Mouse (Mus musculus): ENCODE results near the gene Nlrx1.
A peak's percentile ranks its signal among the peaks of the same experiment; 100 is the strongest.

The Nlrx1 gene

DNA sequence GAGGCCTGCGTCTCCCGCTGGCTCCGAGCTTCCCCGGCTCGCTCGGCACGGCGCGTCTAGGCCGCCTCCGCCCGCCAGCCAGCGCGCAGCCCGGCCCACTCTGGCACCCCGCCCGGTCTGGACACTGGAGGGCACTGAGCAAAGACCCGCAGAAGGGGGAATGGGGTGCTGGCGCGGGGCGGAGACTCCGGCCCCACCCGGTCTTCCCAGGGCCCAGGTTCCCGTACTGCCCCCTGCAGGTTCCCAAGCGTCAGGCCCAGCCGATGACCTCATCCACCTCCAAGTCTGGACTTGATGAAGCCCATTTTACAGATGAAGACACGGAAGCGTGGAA is 405 bp downstream of the Nlrx1 start:
- peak; percentile 79 to 81 for DNase-seq (ENCODE audit: low spot score in 2 of 2)

DNA sequence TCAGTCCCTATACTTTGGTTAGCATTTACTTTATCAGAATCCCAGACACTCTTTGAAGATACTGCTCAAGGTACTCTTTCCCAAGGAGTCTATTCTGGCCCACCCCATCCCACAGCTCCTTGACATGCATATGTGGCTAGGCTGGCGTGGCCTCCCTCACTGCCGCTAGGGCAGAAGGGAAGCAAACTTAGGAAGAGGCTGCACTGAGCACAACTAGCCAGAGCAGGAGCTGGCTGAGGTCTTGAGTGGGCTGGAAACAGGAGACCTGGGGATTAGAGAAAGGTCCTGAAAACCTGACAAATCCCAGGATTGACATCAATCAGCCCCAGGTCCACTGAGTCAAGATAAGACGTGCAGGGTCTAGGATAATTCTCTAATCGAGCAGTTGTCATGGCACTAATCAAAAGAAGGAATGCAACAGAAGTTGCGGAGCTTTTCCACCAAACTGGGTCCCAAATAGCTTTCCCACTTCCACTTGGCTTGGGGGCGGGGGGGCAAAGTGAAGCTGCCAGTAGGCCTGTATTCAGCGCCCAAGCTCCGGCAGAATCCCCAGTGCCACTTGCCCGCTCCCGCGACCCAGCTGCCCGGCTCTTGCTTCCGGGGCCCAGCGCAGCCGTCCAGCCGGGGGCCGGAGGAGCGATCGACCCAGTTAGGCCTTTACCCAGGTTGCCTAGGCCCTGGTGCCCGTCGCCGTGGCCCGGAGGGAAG is 926 bp downstream of the Nlrx1 start:
- DNase-seq (ENCODE audit: low spot score in 2 of 2) = no peak

- DNase-seq (ENCODE audit: low spot score in 2 of 2) = peak in 1 of 2 experiments; percentile 37
Measured at GRCm38 (mm10) chr9:44266478-44267226, 1.7 kb downstream of the Nlrx1 start.

DNA sequence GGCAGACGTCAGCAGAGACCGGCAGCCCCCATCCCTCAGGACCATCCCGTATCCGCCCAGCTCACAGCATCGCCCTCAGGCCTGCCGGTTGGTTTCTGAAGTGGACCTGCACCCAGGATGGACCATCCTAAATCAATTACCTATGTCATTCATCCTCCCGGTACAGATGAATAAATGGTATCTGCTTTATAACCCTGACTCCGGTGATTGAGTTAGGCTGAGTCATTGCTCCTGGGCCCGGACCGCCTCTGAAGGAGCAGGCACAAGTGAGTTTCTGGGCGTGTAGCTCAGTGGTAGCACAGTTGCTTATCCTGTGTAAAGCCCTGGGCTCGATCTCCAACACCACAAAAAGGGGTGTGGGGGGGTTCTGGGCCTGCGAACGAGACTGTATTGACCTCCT is 7.0 kb downstream of the Nlrx1 start:
- DNase-seq (ENCODE audit: low spot score in 2 of 2) = no peak

DNA sequence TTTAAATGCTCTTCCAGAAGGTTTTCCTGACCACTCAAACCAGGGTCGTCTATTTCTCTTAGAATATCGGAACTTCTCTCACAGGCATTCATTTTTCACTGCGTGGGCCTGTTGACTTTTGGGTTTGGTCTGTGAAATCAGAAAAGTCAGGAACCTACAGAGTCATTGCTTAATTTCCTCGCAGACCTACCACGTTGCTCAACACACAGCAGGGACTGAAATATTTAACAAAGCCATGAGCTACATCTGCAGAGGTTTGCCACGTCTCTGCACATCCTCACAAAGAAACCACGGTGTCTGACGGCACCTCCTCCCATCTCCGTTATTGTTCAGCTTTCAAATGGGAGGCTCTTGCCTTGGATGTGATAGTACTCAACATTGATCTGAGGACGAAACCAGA is 9.4 kb downstream of the Nlrx1 start:
- no peak for DNase-seq (ENCODE audit: low spot score in 2 of 2)

- DNase-seq (ENCODE audit: low spot score in 2 of 2) = no peak
Measured at GRCm38 (mm10) chr9:44256213-44256612, 12.2 kb downstream of the Nlrx1 start.

DNA sequence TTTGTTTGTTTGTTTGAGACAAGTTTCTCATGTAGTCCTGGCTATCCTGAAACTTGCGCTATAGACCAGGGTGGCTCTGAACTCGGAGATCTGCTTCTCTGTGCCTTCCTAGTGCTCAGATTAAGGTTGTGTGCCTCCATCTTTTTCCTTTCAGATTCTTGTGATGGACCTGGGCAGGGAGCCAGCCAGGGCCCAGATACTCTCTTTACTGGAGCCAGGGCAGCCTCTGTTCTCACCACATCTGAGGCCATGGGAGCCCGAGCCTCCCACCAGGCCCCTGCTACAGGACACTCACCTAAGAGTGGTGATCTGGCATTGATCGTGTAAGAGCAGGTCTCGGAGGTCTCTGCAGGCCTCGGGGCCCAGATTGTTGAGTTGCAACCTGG is 13.3 kb downstream of the Nlrx1 start:
- no peak for DNase-seq (ENCODE audit: low spot score in 2 of 2)

DNA sequence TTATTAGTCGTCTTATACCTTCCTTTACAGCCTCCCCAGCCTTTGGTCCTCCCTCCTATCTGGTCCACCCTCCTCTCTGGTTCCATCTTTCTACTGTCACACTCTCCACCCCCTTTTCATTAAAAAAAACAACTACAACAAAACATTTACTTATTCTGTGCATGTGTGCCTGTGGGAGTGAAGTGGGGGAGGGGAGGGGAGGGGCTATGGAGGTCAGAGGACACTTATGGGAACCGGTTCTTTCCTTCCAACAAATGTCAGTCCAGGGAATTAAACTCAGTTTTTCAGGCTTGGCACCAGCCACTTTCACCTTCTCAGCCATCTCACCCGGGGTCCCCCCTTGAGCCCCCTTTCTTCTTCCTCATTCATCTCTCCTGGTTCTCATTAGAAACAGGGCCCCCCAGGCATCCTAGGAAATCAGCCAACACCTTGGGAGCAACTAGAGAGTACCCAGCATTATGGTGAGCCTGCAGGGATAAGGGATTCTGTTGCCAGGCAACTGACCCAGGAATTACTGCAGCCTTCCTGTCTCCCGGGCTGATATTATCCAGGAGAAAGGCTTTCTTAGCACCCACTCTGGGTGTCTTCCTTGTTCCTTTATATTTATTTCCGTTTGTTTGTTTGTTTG is 13.8 kb downstream of the Nlrx1 start:
- no peak for DNase-seq (ENCODE audit: low spot score in 2 of 2)

DNA sequence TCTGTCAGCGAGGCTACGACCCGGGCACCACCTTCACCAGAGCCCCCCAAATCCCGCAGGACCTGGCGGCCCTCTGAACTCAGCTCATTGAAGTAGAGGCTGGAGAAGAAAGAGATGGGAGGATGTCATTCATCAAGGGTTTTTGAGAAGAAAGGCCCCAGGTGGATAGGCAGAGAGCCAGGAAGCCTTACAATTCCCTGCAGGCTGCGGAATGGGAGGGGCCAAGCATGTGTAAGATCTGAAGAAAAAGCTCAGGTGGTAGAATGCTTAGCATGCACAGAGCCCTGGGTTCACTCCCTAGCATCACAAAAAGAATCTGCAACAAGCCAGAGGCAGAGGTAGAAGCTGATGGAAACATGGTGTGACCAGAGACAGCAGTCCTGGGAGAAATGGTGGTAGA is 15.0 kb downstream of the Nlrx1 start:
- no peak for DNase-seq (ENCODE audit: low spot score in 2 of 2)

DNA sequence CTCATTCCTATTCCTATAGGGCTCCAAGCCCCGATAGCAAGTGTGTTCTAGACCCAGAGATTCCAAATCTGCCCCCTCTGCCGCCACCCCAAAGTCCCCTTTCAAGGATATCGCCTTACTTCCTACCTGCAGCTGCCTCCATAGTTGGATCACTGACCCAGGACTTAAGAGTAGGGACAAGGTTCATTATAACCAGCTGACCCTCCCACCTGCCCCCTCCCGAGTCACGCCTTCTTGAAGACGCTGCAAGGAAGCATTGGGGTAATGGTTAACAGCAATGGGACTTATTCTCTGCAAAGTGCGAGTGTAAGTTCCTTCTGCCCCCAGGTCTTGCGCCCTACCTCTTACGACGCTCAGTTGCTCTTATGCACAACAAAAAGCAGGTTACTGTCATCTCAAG is 17.1 kb downstream of the Nlrx1 start, which contains the start of gene Pdzd3:
Gene Pdzd3, minus strand, starts transcription at position 158 of the 400 bp plus-strand sequence.
- no peak for DNase-seq (ENCODE audit: low spot score in 2 of 2)

DNA sequence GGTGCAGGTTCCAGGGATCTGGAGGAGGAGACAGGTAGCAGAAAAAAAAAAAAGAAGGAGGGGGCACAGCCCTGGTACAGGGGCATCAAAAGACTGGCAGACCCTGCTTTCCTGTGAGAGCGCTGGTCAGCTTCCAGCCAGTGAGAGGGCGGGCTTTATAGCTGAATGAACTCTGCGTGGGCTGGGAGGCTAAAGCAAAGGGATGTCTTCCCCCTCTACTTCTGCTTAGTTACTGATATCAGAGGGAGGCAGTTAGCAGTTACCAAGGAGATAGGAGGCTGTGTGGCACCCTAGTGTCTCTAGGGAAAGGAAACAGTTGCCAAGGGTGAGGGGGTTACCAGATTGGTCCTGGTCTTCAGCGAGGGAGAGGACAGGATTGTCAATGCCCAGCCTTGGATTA is 18.0 kb downstream of the Nlrx1 start:
- no peak for DNase-seq (ENCODE audit: low spot score in 2 of 2)

- peak in 1 of 2 experiments; percentile 67 for DNase-seq (ENCODE audit: low spot score in 2 of 2)
Measured at GRCm38 (mm10) chr9:44249181-44250146, 18.9 kb downstream of the Nlrx1 start.

DNA sequence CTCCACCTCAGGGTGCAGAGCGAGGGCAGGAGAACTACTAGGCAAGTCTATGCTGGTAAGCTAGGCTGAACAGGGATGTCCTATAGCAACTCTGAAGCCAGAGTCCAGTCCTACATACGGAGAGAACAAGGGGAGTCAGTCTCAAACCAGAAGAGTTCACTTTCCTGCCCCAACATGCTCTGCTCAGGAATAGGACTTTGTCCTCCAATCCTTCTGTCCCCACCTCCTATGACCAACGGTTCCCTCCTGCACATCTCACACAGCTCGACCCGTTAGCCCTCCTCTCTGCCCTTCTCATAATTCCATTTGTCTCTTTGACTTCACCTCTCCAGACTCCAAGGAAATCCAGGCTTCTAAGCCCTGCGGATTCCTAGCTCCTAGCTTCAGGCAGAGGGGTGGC is 20.5 kb downstream of the Nlrx1 start:
- DNase-seq (ENCODE audit: low spot score in 2 of 2) = no peak

- no peak for DNase-seq (ENCODE audit: low spot score in 2 of 2)
Measured at GRCm38 (mm10) chr9:44243621-44244020, 24.8 kb downstream of the Nlrx1 start.

DNA sequence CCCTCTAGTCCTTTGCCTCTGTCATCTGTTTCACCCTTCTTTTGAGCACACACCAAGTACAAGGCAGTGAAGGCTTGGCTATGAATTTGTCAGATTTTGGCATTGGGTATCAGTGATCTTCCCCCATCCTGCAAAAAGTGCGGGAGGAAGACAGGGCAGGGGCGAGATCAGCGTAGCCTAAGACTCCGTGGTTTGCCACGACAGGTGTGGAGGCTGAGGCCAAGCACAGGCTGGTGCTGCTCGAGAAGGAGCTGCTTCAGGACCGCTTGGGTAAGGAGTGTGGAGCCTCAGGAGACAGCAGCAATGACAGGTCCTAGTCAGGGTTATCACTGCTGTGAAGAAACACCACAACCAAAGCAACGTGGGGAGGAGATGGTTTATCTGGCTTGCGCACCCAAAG is 27.0 kb downstream of the Nlrx1 start:
- no peak for DNase-seq (ENCODE audit: low spot score in 2 of 2)

DNA sequence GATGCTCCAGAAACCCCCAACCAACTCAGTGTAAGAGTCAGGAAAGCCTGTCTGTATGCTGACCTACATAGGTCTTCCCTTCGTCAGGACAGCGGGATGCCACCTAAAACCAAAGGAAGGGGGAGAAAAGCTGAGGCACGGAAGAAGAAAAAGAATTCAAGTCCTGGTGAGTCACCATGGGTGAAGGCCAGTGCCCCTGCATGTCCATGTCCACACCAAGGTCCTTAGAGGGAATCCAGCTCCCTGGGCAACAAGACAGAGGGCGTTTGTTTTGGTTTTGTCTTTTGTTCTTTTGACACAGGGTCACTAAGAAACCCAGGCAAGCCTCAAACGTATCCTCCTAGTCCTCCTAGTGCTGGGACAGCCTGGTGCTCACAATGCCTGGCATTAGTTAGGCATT is 27.5 kb downstream of the Nlrx1 start:
- DNase-seq (ENCODE audit: low spot score in 2 of 2) = no peak

DNA sequence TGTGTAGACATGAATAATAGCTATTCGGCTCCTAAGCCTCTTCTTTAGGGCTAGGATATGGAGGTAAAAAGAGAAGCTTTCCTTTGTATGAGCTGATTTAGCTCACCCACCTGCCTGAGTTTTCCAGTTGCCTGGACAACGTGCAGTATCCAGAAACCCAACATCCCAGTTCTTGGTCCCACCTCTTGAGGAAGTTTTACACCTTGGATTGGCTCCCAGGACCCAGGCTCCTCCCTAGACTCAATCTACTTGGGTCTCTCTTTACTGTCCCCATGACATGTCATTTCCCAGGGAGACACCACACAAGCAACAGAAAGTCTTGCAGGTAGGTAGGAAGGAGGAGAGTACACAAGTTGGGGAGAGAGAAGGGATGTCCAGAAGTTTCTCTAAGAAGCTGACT is 28.0 kb downstream of the Nlrx1 start, which contains the start of gene Ccdc153:
Gene Ccdc153, plus strand, starts transcription at position 278 of the 400 bp plus-strand sequence.
- DNase-seq (ENCODE audit: low spot score in 2 of 2) = no peak

- peak in 1 of 2 experiments; percentile 39 for DNase-seq (ENCODE audit: low spot score in 2 of 2)
Measured at GRCm38 (mm10) chr9:44239447-44239846, 29.0 kb downstream of the Nlrx1 start.

GRCm38 (mm10) chr9:44238501-44239190 is 29.8 kb downstream of the Nlrx1 start:
- DNase-seq (ENCODE audit: low spot score in 2 of 2) = no peak

- no peak for DNase-seq (ENCODE audit: low spot score in 2 of 2)
Measured at GRCm38 (mm10) chr9:44237128-44237527, 31.3 kb downstream of the Nlrx1 start.

DNA sequence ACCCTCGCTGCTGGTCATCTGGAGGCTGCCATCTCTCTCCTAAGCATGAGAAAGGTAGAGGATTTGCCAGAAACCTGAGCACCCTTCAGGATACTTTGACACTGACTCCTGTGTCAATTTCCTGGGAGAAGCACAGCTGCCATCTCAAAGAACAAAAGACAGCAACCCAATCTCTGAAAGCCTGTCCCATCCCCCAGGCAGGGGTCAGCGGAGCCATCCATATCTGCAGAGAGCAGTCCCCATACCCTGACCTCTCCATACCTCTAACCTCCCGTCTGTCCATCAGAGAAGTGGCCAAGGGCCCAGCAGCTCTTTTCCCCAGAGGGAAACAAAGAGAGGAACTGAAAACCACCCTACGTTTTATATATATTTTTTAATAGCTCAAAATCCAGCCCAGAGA is 31.8 kb downstream of the Nlrx1 start:
- no peak for DNase-seq (ENCODE audit: low spot score in 2 of 2)
